Mouse (Mus musculus) cerebellum, adult 2 months (tissue): Measurements from ENCODE around the gene Ldlrad3. TPM values are rescaled to one million over a fixed set of nuclear protein-coding genes. Genes with fewer than 3 reads are reported as not detected.

Source experiments
- DNase-seq, 2 experiments: peaks; one replicate each; pipeline ENCODE4 v3.0.0; 2021
- H3K27ac ChIP-seq: fragments of 200-500 bp; 2 replicates; pipeline ENCODE4 v1.5.1; 2012; ENCODE audit warnings: low read length, control low read depth, inconsistent platforms; ENCODE audit not compliant: insufficient read depth
- H3K27me3 ChIP-seq: fragments of 200-500 bp; 2 replicates; pipeline ENCODE4 v1.6.1; 2012; ENCODE audit warnings: inconsistent platforms, mild to moderate bottlenecking, low read length, moderate library complexity; ENCODE audit not compliant: control insufficient read depth, insufficient read depth
- H3K4me1 ChIP-seq: fragments of 200-500 bp; 2 replicates; pipeline ENCODE4 v1.6.1; 2011; ENCODE audit warnings: low read length; ENCODE audit not compliant: control insufficient read depth, insufficient read depth
- H3K4me3 ChIP-seq: fragments of 200-500 bp; replicated peaks from 2 replicates; pipeline ENCODE3; 2011; ENCODE audit warnings: mild to moderate bottlenecking, low read depth, low read length, control low read depth; ENCODE audit not compliant: insufficient read depth
- CTCF ChIP-seq: fragments of 200-500 bp; IDR thresholded peaks from 2 replicates; pipeline ENCODE4 v1.5.1; 2011; ENCODE audit warnings: low read depth, mild to moderate bottlenecking, control low read depth, low read length, moderate library complexity, borderline replicate concordance; ENCODE audit not compliant: insufficient read depth
- POLR2A ChIP-seq: fragments of 200-500 bp; IDR thresholded peaks from 2 replicates; pipeline ENCODE4 v1.6.1; 2011; ENCODE audit warnings: low read length, control low read depth, borderline replicate concordance; ENCODE audit not compliant: insufficient read depth
- WGBS: fragments of 180-500 bp; shearing (Covaris S2); methylation state at CpG from one replicate; pipeline ENCODE4 v1.1.7; 2018; 5-methylcytosine and 5-hydroxymethylcytosine counted together
- polyA plus RNA-seq: library from polyadenylated mRNA; depleted of rRNA; stranded (reverse); fragments of >200 nt; gene quantifications from 2 replicates; pipeline ENCODE4 v1.2.3, GENCODE M21; 2012; rRNA removed

Ldlrad3 gene
- polyA plus RNA-seq, 1 experiment = 12.3 TPM

- Histone ChIP-seq H3K27me3 (no peaks in the 10 kb centered on the region), H3K4me1 (peaks cover 44% of the 10 kb centered on the region), H3K4me3 (no peak overlapping the region), H3K27ac (peak overlapping the region; percentile 97)
- DNase-seq = peak in 1 of 2 experiments; percentile 33
- TF ChIP-seq POLR2A (no peak), CTCF (no peak)
- 77% methylated on average over 13 of the region's 13 CpGs for WGBS
These were observed 277.4 kb downstream of the Ldlrad3 start for GRCm38 (mm10) chr2:101908773-101909172.

DNA sequence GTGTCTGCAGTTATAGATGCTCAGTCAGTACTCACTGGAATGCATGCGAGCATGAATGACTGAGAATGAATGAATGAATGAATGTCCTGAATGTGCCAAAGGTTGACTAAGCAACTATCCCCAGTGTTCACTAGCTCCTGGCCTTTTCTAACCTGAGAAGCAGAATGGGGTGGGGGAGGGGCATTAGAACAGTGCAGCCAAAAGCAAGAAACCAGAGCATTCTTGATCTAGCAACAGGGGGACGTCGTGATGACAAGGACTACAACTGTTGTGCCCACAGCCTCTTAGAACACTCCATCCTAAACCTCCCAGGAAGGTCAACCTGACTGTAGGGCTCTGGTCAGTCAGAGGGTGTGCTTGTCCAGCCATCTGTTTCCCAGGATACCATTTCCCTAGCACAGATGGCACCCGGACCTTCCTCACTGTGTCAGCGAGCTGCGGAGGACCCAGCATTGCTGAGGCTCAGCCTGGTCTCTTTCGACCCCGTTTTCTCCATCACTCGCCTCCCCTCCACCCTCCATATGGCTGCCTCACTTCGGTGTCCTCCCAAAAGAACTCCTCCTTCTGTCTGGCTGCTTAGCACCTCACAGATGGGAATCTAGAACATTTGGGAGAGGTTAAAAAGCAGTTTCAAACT is 278.7 kb downstream of the Ldlrad3 start:
- Histone ChIP-seq H3K27me3 (no peaks in the 10 kb centered on the region), H3K27ac (peak overlapping the region; percentile 97), H3K4me1 (peaks cover 44% of the 10 kb centered on the region), H3K4me3 (no peak overlapping the region)
- 14% methylated on average over 10 of the region's 10 CpGs for WGBS
- no peak; the same call in 1 of the 2 replicates for TF ChIP-seq CTCF
- peak; percentile 34; the same call in 1 of the 2 replicates for TF ChIP-seq POLR2A
- DNase-seq = peak; percentile 93 to 98

DNA sequence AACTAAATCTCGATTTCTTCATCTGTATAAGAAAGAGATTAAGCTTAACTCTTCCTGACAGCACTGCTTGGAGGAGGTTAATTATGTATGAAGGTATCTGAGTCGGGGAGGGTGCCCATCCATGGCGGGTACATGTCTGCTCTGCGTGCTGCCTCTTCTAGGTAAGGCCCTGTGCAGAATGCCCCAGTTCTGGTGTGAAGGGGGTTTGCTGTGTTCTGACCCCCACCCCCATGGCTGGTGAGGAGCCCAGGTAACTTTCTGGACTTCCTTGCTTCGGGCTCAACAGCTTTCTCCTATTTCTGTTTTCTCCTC is 279.9 kb downstream of the Ldlrad3 start:
- Histone ChIP-seq H3K27ac (peak overlapping the region; percentile 81), H3K4me1 (peaks cover 51% of the 10 kb centered on the region), H3K27me3 (no peaks in the 10 kb centered on the region), H3K4me3 (no peak overlapping the region)
- TF ChIP-seq POLR2A (no peak), CTCF (no peak)
- peak; percentile 46 to 64 for DNase-seq
- 34% methylated on average over 5 of the region's 5 CpGs for WGBS

GRCm38 (mm10) chr2:101905534-101906378 is 280.4 kb downstream of the Ldlrad3 start:
- Histone ChIP-seq H3K4me1 (peaks cover 49% of the 10 kb centered on the region), H3K27ac (peak overlapping the region; percentile 81), H3K4me3 (no peak overlapping the region), H3K27me3 (no peaks in the 10 kb centered on the region)
- WGBS = 14% methylated on average over 21 of the region's 21 CpGs
- peak; percentile 87 to 92 for DNase-seq
- TF ChIP-seq POLR2A (peak; percentile 21; the same call in 1 of the 2 replicates), CTCF (peak; percentile 91)

DNA sequence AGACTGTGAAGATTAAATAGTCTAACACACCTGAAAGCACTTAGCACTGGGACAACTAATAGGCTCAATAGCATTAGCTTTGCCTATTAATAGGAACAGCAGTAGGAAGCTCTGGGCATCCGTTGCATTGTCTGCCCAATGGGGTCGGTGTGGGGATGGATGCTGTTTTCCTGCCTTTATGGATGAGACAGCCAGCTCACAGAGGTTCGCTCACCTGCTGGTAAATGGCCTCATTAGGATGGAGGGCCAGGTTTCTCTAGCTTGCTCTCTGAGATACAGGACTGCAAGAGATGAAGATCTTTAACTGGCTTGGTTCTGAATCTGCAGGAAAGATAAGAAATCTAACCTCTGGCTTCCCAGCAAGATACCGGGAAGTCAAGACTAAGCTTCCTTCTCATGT is 284.0 kb downstream of the Ldlrad3 start:
- 43% methylated on average over 4 of the region's 4 CpGs for WGBS

More for the DNA sequence above, 284.0 kb downstream of the Ldlrad3 start:
- Histone ChIP-seq H3K4me1 (peaks cover 17% of the 10 kb centered on the region), H3K4me3 (no peak overlapping the region), H3K27ac (no peak overlapping the region), H3K27me3 (no peaks in the 10 kb centered on the region)
- TF ChIP-seq CTCF (no peak), POLR2A (no peak)
- peak; percentile 46 to 62 for DNase-seq

Other genes with a start within 250 kb of the Ldlrad3 start
- 105 and 107 TPM in 2 replicates for gene Trim44, start 221.4 kb upstream of the Ldlrad3 start, polyA plus RNA-seq